Mouse (Mus musculus) kidney, postnatal 14 days (tissue): ENCODE measurements around the gene Tmem170.
"Not testable (repeated sequence)": the region's sequence is repeated elsewhere in the genome, so short reads cannot be mapped to it uniquely, and the experiment has no call there.

Experiments used
- DNase-seq: peaks from one replicate; pipeline ENCODE4 v3.0.0; 2022; ENCODE audit warnings: mixed read lengths

The Tmem170 gene

DNA sequence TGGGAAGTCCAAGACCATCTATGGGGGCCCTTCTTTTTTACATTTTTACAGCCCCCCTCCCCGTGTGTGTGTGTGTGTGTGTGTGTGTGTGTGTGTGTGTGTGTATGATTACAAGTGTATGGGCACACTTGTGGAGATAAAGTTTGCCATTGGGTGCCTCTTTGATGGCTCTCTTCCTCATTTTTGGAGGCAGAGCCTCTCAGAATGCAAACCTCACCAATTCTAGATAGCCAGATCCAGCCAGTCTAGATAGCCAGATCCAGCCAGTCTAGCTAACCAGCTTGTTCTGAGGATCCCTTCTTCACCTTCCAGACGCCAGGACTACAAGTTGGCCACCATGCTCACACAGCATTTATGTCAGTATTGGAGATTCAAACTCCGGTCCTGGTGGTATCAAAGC lies 5.3 kb downstream of the Tmem170 start:
- DNase-seq: no peak

- DNase-seq: no peak
Measured at GRCm38 (mm10) chr8:111870379-111870778, 6.2 kb downstream of the Tmem170 start.

DNA sequence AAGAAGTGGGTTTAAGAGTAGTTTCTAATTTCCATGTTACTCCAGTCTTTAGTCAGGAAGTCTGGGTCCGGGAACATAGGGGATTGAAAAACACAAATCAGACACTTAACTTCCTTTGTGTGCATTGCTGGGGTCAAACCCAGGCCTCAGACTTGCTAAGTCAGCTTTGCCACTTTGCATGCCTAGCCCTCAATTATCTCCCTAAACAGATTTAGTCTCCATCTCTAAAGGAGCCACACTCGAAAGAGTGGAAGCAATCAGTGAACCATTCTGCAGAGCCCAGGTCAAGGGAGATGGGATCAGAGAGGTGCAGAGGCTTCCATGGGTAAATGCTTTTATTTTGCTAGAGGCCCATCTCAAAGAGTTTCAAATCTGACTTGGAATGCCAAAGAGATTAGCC lies 7.9 kb downstream of the Tmem170 start:
- no peak for DNase-seq

DNA sequence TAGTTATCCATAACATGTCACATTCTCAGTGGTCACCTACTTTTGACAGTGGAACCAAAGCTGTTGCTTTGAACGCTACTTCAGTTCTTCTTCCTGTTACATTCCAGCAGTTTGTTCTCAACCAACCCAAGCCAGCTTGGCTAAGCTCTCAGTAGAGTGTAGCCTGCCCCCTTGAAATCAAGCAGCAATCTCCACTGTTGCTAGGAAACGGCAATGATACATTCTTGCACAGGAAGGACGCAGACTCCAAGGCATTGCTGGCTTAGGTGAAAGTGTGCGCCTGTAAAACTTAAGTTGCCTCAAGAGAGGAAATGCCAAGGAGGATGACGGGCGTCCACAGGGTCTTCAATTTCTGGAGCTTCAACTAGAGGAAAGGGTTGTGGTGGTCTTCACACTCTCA lies 10.7 kb downstream of the Tmem170 start:
- peak; percentile 40 for DNase-seq

GRCm38 (mm10) chr8:111865130-111865852 lies 11.3 kb downstream of the Tmem170 start:
- no peak for DNase-seq

- DNase-seq: no peak
Measured at GRCm38 (mm10) chr8:111864648-111865047, 11.9 kb downstream of the Tmem170 start.

DNA sequence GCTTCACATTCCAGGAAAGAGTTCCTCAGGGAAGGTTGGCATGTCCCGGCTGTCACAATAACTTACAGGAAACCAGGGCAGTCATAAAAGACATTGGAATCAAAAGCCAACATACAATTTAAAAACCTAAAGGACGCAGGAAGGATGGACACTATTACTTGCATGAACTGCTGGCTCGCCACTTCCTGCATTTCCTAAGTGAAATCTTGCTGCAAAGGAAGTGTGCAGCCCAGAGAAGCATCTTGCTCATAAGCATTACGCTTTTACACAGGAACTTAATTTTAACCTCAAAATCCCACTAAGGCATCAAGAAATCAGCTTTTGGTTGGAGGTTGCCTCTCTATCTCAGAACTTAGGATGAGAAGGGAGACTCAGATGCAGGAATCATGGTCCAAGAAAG lies 13.3 kb downstream of the Tmem170 start:
- peak; percentile 19 for DNase-seq

DNA sequence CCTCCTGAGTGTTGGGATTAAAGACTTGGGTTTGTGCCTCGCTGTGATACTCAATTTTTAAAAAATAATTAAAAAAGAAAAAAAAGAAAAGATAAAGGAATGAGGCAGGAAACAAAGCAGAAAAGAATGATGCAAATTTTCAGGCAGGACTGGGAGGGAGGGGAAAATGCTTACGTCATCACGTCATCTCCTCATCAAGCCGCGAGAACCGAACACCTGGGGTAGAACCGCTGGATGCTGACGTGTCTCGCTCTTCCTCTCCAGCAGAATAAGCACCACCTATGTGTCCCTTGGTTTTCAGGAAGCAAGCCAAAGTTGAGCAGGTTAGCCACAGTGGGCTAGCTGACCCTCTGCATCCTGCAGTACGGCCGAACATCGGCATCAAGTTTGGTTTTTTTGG lies 20.6 kb downstream of the Tmem170 start:
- DNase-seq: no peak

DNA sequence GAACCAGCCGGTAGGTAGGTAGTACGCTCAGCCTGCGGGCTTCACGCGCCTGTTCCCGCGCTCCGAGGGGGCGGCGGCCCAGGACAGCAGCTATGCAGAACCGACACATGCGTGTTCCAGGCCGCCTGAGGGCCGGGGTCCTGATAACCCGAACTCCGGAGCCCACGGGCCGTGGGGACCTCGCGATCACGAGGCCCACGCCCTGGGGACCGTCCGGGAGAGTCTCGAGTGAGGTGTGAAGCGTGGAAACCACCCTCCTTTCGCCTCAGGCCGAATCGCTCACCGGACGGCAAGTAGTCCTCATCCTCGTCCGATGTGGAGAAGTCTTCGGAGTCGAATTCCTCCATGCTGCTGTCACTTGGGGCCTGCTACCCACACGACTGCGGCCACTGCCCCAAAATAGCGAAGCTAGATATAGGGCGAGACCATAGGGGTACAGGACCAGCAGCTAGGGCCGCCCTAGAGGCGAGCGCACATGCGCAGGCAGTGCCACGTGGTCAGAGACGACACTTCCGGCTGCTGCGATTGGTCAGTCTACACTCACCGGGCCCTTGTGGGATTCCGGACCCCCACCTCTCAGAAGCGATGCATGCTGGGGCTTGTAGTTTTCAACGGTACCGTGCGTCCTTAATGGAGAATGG lies 22.6 kb downstream of the Tmem170 start, which contains the start of gene Cfdp1:
TSS of gene Cfdp1 (minus strand) at position 431 of the 641 bp plus-strand sequence.
- DNase-seq: peak; percentile 98

- DNase-seq: not testable (repeated sequence)
Measured at GRCm38 (mm10) chr8:111853219-111853618, 23.3 kb downstream of the Tmem170 start.

- DNase-seq: no peak
Measured at GRCm38 (mm10) chr8:111846746-111847145, 29.8 kb downstream of the Tmem170 start.

DNA sequence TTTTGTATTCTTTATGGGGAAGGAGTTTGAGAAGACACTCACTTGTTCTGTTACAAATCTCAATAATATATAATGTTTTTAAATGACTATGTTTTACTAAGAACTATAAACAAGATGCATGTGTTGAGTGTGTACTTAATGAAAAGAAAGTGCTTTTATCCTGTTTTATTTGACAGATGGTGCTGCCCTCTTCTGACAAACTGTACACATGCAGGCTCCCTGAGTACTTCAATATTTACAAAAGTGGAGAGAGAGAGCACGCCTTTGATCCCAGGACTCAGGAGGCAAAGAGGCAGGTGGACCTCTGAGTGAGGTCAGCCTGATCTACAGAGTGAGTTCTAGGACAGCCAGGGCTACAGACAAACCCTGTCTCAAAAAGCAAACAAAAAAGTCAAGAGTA lies 41.0 kb downstream of the Tmem170 start:
- DNase-seq: peak; percentile 39

- no peak for DNase-seq
Measured at GRCm38 (mm10) chr8:111834011-111834410, 42.5 kb downstream of the Tmem170 start.

DNA sequence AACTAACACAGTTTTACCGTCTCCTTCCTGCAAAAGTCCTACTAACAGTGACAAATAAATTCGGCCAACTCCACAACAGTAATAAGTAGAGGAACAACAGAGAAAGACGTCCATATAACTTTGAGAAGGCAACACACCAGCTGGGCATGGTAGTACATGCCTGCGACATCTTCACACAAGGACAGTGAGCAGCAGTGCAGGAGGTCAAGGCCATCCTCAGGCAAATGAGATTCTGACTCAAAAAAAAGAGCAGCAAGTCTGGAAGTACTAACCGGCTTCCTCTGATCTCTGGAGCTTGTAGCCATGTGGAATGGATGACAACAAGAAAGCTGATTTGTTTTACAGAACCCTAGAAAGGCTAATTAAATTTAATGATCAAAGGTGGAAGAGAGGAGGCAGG lies 43.6 kb downstream of the Tmem170 start:
- no peak for DNase-seq

GRCm38 (mm10) chr8:111831996-111832395 lies 44.6 kb downstream of the Tmem170 start:
- DNase-seq: no peak

DNA sequence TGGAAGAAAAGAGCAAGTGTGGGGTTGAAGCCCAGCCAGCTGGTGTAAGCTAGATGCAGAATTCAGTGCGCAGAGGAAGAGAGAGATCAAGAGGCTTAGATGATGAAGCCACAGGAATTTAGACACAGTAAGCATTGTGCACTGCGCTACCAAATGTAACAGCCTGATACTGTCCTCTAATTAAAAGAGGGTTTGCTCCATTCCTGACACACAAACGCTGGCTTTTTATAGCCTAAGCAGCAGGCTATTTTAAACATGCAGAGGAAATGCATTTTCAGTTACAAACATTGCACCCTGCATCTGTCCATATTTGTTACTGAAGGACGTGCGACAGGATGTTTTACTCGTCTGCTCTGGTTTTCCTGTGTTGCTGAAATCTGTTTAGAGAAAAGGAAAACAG lies 48.0 kb downstream of the Tmem170 start:
- DNase-seq: peak; percentile 21

GRCm38 (mm10) chr8:111825219-111825618 lies 51.3 kb downstream of the Tmem170 start:
- peak; percentile 64 for DNase-seq

- no peak for DNase-seq
Measured at GRCm38 (mm10) chr8:111824334-111824733, 52.2 kb downstream of the Tmem170 start.

- no peak for DNase-seq
Measured at GRCm38 (mm10) chr8:111821199-111821598, 55.4 kb downstream of the Tmem170 start.

DNA sequence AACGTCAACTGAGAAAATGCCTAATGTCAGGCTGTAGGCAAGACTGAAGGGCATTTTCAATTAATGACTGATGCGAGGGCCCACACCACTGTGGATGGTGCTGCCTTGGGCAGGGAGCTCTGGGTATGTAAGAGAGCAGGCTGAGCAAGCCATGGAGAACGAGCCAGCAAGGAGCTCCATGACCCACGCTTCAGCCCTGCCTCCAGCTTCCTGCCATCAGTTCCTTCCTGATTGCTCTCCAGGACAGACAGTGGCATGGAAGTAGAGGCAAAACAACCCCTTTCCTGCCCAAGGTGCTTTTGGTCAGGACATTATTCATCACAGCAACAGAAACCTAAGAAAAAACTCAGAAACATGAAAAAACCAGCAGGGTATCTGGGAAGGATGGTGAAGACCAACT lies 55.9 kb downstream of the Tmem170 start:
- DNase-seq: peak; percentile 54

GRCm38 (mm10) chr8:111820018-111820417 lies 56.5 kb downstream of the Tmem170 start:
- DNase-seq: peak; percentile 58

DNA sequence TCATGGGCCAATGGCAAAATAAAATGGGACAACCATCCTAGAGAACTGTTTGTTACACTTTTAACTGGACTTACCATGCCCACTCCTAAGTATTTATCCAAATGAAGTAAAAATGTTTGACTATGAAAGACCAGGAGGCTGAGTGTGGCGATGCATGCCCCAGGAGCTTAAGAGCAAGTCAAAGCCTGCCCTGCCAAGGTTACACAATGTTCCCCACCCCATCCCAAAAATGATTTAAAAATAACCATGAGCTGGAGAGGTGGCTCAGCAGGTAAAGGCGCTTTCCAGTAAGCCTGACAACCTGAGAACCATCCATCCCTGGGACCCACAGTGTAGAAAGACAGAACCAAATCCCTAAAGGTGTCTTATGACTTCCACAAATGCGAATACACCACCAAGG lies 58.0 kb downstream of the Tmem170 start:
- DNase-seq: no peak

DNA sequence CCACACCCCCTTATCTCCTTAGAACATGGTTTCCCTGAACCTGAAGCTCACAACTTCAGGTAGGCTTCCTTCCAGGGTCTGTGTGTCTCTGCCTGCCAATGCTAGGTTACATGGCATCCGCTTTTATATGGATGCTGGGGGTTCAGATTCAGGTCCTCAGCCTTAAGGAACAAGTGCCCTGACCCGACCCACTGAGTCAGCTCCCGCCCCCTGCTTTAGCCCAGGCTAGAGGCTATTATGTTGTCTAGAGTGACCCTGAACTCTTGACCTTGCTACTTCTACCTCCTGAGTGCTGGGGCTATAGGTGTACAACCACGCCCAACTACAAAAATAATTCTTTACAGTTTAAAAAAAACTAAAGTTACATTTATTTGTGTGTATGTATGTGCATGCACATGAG lies 61.5 kb downstream of the Tmem170 start:
- DNase-seq: no peak

DNA sequence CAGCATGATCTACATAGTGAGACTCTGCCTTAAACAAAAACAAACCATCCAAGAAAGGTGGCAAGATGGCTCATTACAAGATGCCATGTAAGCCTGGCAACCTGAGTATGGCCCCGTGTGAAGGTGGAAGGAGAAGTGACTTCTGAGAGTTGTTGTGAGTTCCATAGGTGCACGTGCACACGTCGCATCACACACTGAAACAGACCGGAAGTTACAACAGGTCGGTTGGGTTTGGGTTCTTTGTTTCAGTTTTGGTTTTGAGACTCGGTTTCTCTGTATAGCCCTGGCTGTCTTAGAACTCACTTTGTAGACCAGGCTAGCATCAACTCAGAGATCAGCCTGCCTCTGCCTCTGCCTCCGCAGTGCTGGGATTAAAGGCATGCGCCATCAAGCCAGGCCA lies 62.7 kb downstream of the Tmem170 start:
- no peak for DNase-seq
